Mouse (Mus musculus): ENCODE data around the gene Mak.

DNA sequence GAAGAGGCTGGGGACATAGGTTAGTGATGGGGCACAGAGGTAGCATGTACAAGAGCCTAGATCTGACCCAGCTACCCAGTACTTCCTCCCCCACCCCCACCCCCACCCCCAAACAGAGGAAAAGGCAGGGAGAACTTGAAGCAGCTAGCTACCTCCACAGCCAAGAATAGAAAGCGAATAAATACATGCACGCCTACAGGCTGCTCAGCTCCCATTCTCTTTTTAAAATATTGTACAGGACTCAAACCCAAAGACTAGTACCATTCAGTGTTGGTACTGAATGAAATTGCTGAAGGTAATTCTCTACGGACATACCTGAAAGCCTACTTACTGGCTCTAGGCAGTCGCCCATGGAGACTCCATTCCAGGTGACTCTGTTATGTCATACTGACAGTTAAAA lies 37.0 kb downstream of the Mak start:
- no peak for TF ChIP-seq CTCF (IDR thresholded peaks at IDR 0.05; ENCODE audit: low read depth, low read length)
- no peak for TF ChIP-seq POLR2A (IDR thresholded peaks at IDR 0.05; ENCODE audit: borderline replicate concordance, low read depth, low read length)

Data from bone marrow macrophage, adult 2 months (primary cell).